Mouse (Mus musculus): ENCODE results near the gene Clstn1. TPM values are rescaled to one million over a fixed set of nuclear protein-coding genes. Genes with fewer than 3 reads are reported as not detected.

Gene Clstn1
- polyA plus RNA-seq, 1 experiment = 111 TPM

- Histone ChIP-seq H3K4me1 (ENCODE audit: control insufficient read depth, insufficient read depth, low read length) (peaks cover 1% of the 10 kb centered on the region; the same call in 1 of the 2 replicates), H3K4me3 (replicated peaks; ENCODE audit: extremely low read depth, low read depth, low read length) (no peak overlapping the region)
- WGBS = 71% methylated on average over 8 of the region's 8 CpGs
- TF ChIP-seq CTCF (IDR thresholded peaks at IDR 0.05; ENCODE audit: insufficient read depth, low read length) (no peak), POLR2A (IDR thresholded peaks at IDR 0.05; ENCODE audit: borderline replicate concordance, extremely low read depth, low read depth, low read length) (no peak)
- no peak for DNase-seq
Observed at GRCm38 (mm10) chr4:149691368-149691767, 105.1 kb downstream of the Clstn1 start.

- DNase-seq = no peak
- 36% methylated on average over 16 of the region's 16 CpGs for WGBS
- H3K4me3 ChIP-seq (replicated peaks; ENCODE audit: extremely low read depth, low read depth, low read length) = peak overlapping the region; percentile 36
- peaks cover 4% of the 10 kb centered on the region for H3K4me1 ChIP-seq (ENCODE audit: control insufficient read depth, insufficient read depth, low read length)
- no peak for TF ChIP-seq CTCF (IDR thresholded peaks at IDR 0.05; ENCODE audit: insufficient read depth, low read length)
- TF ChIP-seq POLR2A (IDR thresholded peaks at IDR 0.05; ENCODE audit: borderline replicate concordance, extremely low read depth, low read depth, low read length) = no peak
Observed at GRCm38 (mm10) chr4:149696189-149696971, 110.1 kb downstream of the Clstn1 start.

- Histone ChIP-seq H3K4me3 (replicated peaks; ENCODE audit: extremely low read depth, low read depth, low read length) (peak overlapping the region; percentile 55), H3K4me1 (ENCODE audit: control insufficient read depth, insufficient read depth, low read length) (peaks cover 4% of the 10 kb centered on the region)
- WGBS = 25% methylated on average over 15 of the region's 15 CpGs
- TF ChIP-seq POLR2A (IDR thresholded peaks at IDR 0.05; ENCODE audit: borderline replicate concordance, extremely low read depth, low read depth, low read length) (0 out of 2 replicates have a peak, but pooled peaks have one; percentile 20), CTCF (IDR thresholded peaks at IDR 0.05; ENCODE audit: insufficient read depth, low read length) (no peak)
- DNase-seq = no peak
Observed at GRCm38 (mm10) chr4:149697506-149698196, 111.4 kb downstream of the Clstn1 start.

GRCm38 (mm10) chr4:149698197-149698821 lies 112.0 kb downstream of the Clstn1 start:
- peak; percentile 54 for DNase-seq
- Histone ChIP-seq H3K4me3 (replicated peaks; ENCODE audit: extremely low read depth, low read depth, low read length) (peak overlapping the region; percentile 55), H3K4me1 (ENCODE audit: control insufficient read depth, insufficient read depth, low read length) (peaks cover 4% of the 10 kb centered on the region)
- 1% methylated on average over 35 of the region's 35 CpGs for WGBS
- TF ChIP-seq POLR2A (IDR thresholded peaks at IDR 0.05; ENCODE audit: borderline replicate concordance, extremely low read depth, low read depth, low read length) (peak; percentile 68; the same call in 1 of the 2 replicates), CTCF (IDR thresholded peaks at IDR 0.05; ENCODE audit: insufficient read depth, low read length) (peak; percentile 67)

Other genes with a start within 250 kb of the Clstn1 start
- gene Ube4b, start 159.7 kb upstream of the Clstn1 start, polyA plus RNA-seq (2012; rRNA removed) = 51.0 and 53.3 TPM in 2 replicates
- gene Rbp7, start 131.5 kb upstream of the Clstn1 start, polyA plus RNA-seq (2012; rRNA removed) = 2.1 and 2.2 TPM in 2 replicates
- not detected in 2 replicates for gene Tmem274, start 109.1 kb upstream of the Clstn1 start, polyA plus RNA-seq (2012; rRNA removed)
- gene Nmnat1, start 101.3 kb upstream of the Clstn1 start, polyA plus RNA-seq (2012; rRNA removed) = 4.1 and 4.5 TPM in 2 replicates
- 9.6 and 11.6 TPM in 2 replicates for gene Lzic, start 101.2 kb upstream of the Clstn1 start, polyA plus RNA-seq (2012; rRNA removed)
- 9.8 and 16.0 TPM in 2 replicates for gene Ctnnbip1, start 68.2 kb upstream of the Clstn1 start, polyA plus RNA-seq (2012; rRNA removed)
- gene Pik3cd, start 116.1 kb downstream of the Clstn1 start, polyA plus RNA-seq (2012; rRNA removed) = 14.6 and 19.3 TPM in 2 replicates
- gene Tmem201, start 151.6 kb downstream of the Clstn1 start, polyA plus RNA-seq (2012; rRNA removed) = 34.0 TPM in 2 replicates
- 9.5 and 12.7 TPM in 2 replicates for gene Slc25a33, start 187.8 kb downstream of the Clstn1 start, polyA plus RNA-seq (2012; rRNA removed)

All from lung, adult 2 months (tissue).